Mouse (Mus musculus): ENCODE data around the gene Gal3st2. TPM values are rescaled to one million over a fixed set of nuclear protein-coding genes. Genes with fewer than 3 reads are reported as not detected.
A peak's percentile ranks its signal among the peaks of the same experiment; 100 is the strongest.
"Not testable (repeated sequence)": the region's sequence is repeated elsewhere in the genome, so short reads cannot be mapped to it uniquely, and the experiment has no call there.

Gal3st2 gene
- polyA plus RNA-seq, 1 experiment from 2014 or later: not detected

GRCm38 (mm10) chr1:93835211-93835610 lies 25.9 kb upstream of the Gal3st2 start:
- no peak overlapping the region for H3K27ac ChIP-seq
- no peak overlapping the region for H3K4me2 ChIP-seq (replicated peaks)
- no peak for ATAC-seq (ENCODE audit: low FRiP score, low read depth)
- no peak overlapping the region for H3K4me3 ChIP-seq
- H3K36me3 ChIP-seq: peaks cover 9% of the 10 kb centered on the region
- no peaks in the 10 kb centered on the region for H3K9me3 ChIP-seq
- no peaks in the 10 kb centered on the region for H3K27me3 ChIP-seq (replicated peaks)
- H3K4me1 ChIP-seq: no peaks in the 10 kb centered on the region
- 95% methylated on average over 4 of the region's 4 CpGs for WGBS
- H3K9ac ChIP-seq: no peak overlapping the region

- Histone ChIP-seq H3K9ac (no peak overlapping the region), H3K4me3 (no peak overlapping the region), H3K27ac (no peak overlapping the region), H3K4me1 (no peaks in the 10 kb centered on the region), H3K4me2 (replicated peaks) (no peak overlapping the region), H3K27me3 (replicated peaks) (no peaks in the 10 kb centered on the region), H3K9me3 (no peaks in the 10 kb centered on the region), H3K36me3 (peaks cover 9% of the 10 kb centered on the region)
- 94% methylated on average over 6 of the region's 6 CpGs for WGBS
- no peak for ATAC-seq (ENCODE audit: low FRiP score, low read depth)
These were observed 25.1 kb upstream of the Gal3st2 start for GRCm38 (mm10) chr1:93835876-93836531.

GRCm38 (mm10) chr1:93836532-93836913 lies 24.6 kb upstream of the Gal3st2 start:
- Histone ChIP-seq H3K27me3 (replicated peaks) (no peaks in the 10 kb centered on the region), H3K36me3 (peaks cover 9% of the 10 kb centered on the region), H3K4me3 (no peak overlapping the region), H3K9me3 (no peaks in the 10 kb centered on the region), H3K4me1 (no peaks in the 10 kb centered on the region), H3K9ac (no peak overlapping the region), H3K4me2 (replicated peaks) (no peak overlapping the region), H3K27ac (no peak overlapping the region)
- WGBS: 88% methylated on average over 2 of the region's 2 CpGs
- no peak for ATAC-seq (ENCODE audit: low FRiP score, low read depth)

GRCm38 (mm10) chr1:93837335-93837734 lies 23.8 kb upstream of the Gal3st2 start:
- Histone ChIP-seq H3K27ac (no peak overlapping the region), H3K4me2 (replicated peaks) (no peak overlapping the region), H3K27me3 (replicated peaks) (no peaks in the 10 kb centered on the region), H3K4me1 (no peaks in the 10 kb centered on the region), H3K4me3 (no peak overlapping the region), H3K9me3 (no peaks in the 10 kb centered on the region), H3K9ac (no peak overlapping the region), H3K36me3 (peaks cover 9% of the 10 kb centered on the region)
- ATAC-seq (ENCODE audit: low FRiP score, low read depth): no peak
- 95% methylated on average over 8 of the region's 8 CpGs for WGBS

GRCm38 (mm10) chr1:93838569-93838968 lies 22.5 kb upstream of the Gal3st2 start:
- H3K4me1 ChIP-seq; H3K9ac ChIP-seq; H3K9me3 ChIP-seq; H3K27ac ChIP-seq; H3K4me3 ChIP-seq; H3K4me2 ChIP-seq (replicated peaks); ATAC-seq (ENCODE audit: low FRiP score, low read depth); H3K27me3 ChIP-seq (replicated peaks); H3K36me3 ChIP-seq: not testable (repeated sequence)
- 90% methylated on average over 8 of the region's 8 CpGs for WGBS

GRCm38 (mm10) chr1:93845766-93846366 lies 15.2 kb upstream of the Gal3st2 start:
- ATAC-seq (ENCODE audit: low FRiP score, low read depth); H3K4me2 ChIP-seq (replicated peaks); H3K27ac ChIP-seq; H3K9ac ChIP-seq; H3K27me3 ChIP-seq (replicated peaks); H3K4me3 ChIP-seq; H3K9me3 ChIP-seq; H3K4me1 ChIP-seq; H3K36me3 ChIP-seq: not testable (repeated sequence)
- 66% methylated on average over 2 of the region's 3 CpGs for WGBS

GRCm38 (mm10) chr1:93855790-93856189 lies 5.3 kb upstream of the Gal3st2 start:
- not testable (repeated sequence) for H3K27ac ChIP-seq; H3K4me2 ChIP-seq (replicated peaks); H3K36me3 ChIP-seq; H3K4me3 ChIP-seq; H3K27me3 ChIP-seq (replicated peaks); H3K4me1 ChIP-seq; ATAC-seq (ENCODE audit: low FRiP score, low read depth); H3K9me3 ChIP-seq; H3K9ac ChIP-seq
- 88% methylated on average over 4 of the region's 4 CpGs for WGBS

GRCm38 (mm10) chr1:93857370-93857769 lies 3.7 kb upstream of the Gal3st2 start:
- ATAC-seq (ENCODE audit: low FRiP score, low read depth): no peak
- Histone ChIP-seq H3K27ac (no peak overlapping the region), H3K4me2 (replicated peaks) (no peak overlapping the region), H3K4me3 (no peak overlapping the region), H3K9ac (no peak overlapping the region), H3K36me3 (no peaks in the 10 kb centered on the region), H3K4me1 (no peaks in the 10 kb centered on the region), H3K27me3 (replicated peaks) (no peaks in the 10 kb centered on the region), H3K9me3 (no peaks in the 10 kb centered on the region)
- 73% methylated on average over 6 of the region's 6 CpGs for WGBS

- no peak overlapping the region for H3K27ac ChIP-seq
- 93% methylated on average over 3 of the region's 3 CpGs for whole genome bisulfite sequencing
- H3K4me1 ChIP-seq: no peaks in the 10 kb centered on the region
- no peak for ATAC-seq (ENCODE audit: low FRiP score, low read depth)
- no peaks in the 10 kb centered on the region for H3K27me3 ChIP-seq (replicated peaks)
- H3K36me3 ChIP-seq: no peaks in the 10 kb centered on the region
- no peaks in the 10 kb centered on the region for H3K9me3 ChIP-seq
- no peak overlapping the region for H3K4me3 ChIP-seq
- no peak overlapping the region for H3K4me2 ChIP-seq (replicated peaks)
- H3K9ac ChIP-seq: no peak overlapping the region
These were observed 3.1 kb upstream of the Gal3st2 start for GRCm38 (mm10) chr1:93857991-93858390.

- Histone ChIP-seq H3K9ac (no peak overlapping the region), H3K4me2 (replicated peaks) (no peak overlapping the region), H3K4me3 (no peak overlapping the region), H3K9me3 (no peaks in the 10 kb centered on the region), H3K36me3 (no peaks in the 10 kb centered on the region), H3K4me1 (no peaks in the 10 kb centered on the region), H3K27ac (no peak overlapping the region), H3K27me3 (replicated peaks) (no peaks in the 10 kb centered on the region)
- no peak for ATAC-seq (ENCODE audit: low FRiP score, low read depth)
These were observed 1.5 kb upstream of the Gal3st2 start for GRCm38 (mm10) chr1:93859619-93860018.

GRCm38 (mm10) chr1:93871594-93872105 lies 10.5 kb downstream of the Gal3st2 start:
- not testable (repeated sequence) for H3K36me3 ChIP-seq; H3K4me3 ChIP-seq; ATAC-seq (ENCODE audit: low FRiP score, low read depth); H3K27ac ChIP-seq; H3K4me1 ChIP-seq; H3K9me3 ChIP-seq; H3K4me2 ChIP-seq (replicated peaks); H3K9ac ChIP-seq; H3K27me3 ChIP-seq (replicated peaks)
- 67% methylated on average over 1 of the region's 1 CpGs for WGBS

- ATAC-seq (ENCODE audit: low FRiP score, low read depth); H3K27me3 ChIP-seq (replicated peaks); H3K9me3 ChIP-seq; H3K9ac ChIP-seq; H3K27ac ChIP-seq; H3K4me2 ChIP-seq (replicated peaks); H3K4me1 ChIP-seq; H3K4me3 ChIP-seq; H3K36me3 ChIP-seq: not testable (repeated sequence)
- 96% methylated on average over 18 of the region's 22 CpGs for WGBS
These were observed 13.3 kb downstream of the Gal3st2 start for GRCm38 (mm10) chr1:93874405-93874804.

- not testable (repeated sequence) for H3K4me2 ChIP-seq (replicated peaks); H3K9ac ChIP-seq; H3K27ac ChIP-seq; H3K36me3 ChIP-seq; H3K4me1 ChIP-seq; H3K4me3 ChIP-seq; H3K9me3 ChIP-seq; H3K27me3 ChIP-seq (replicated peaks)
- ATAC-seq (ENCODE audit: low FRiP score, low read depth): peak; percentile 77; the same call in 1 of the 2 replicates
- no CpG with 5 or more reads among the region's 11 CpGs for WGBS
These were observed 20.7 kb downstream of the Gal3st2 start for GRCm38 (mm10) chr1:93881778-93882177.

All from neural tube, embryonic 12.5 days (tissue).